Mouse (Mus musculus) gastrocnemius, postnatal 36 days (tissue): Measurements from ENCODE around the gene Asz1. TPM values are rescaled to one million over a fixed set of nuclear protein-coding genes. Genes with fewer than 3 reads are reported as not detected.

Experiments used
- DNase-seq, 2 experiments: peaks; one replicate each; pipeline ENCODE4 v3.0.0; 2022
- intact Hi-C: fragments of 180-260 bp; cut with DNase I; formaldehyde crosslinking; loops from one replicate; pipeline ENCODE4 v1.15.1; 2025
- total RNA-seq, 2 experiments: library from RNA; stranded (reverse); gene quantifications; 2 replicates each; pipeline ENCODE4 v1.2.3; 2021

Asz1 gene
- total RNA-seq, 2 experiments from 2014 or later, result not detected

- intact Hi-C loops, result no loop called here
- DNase-seq, result no peak
Observed at GRCm38 (mm10) chr6:18013346-18013745, 95.5 kb downstream of the Asz1 start.

GRCm38 (mm10) chr6:18007356-18007755 is 101.5 kb downstream of the Asz1 start:
- intact Hi-C loops, result no loop called here
- no peak for DNase-seq

- intact Hi-C loops, result no loop called here
Observed at GRCm38 (mm10) chr6:18002065-18002464, 106.8 kb downstream of the Asz1 start.

More at GRCm38 (mm10) chr6:18002065-18002464, 106.8 kb downstream of the Asz1 start:
- no peak for DNase-seq

Other genes with a start within 250 kb of the Asz1 start
- under 1 TPM; 0.10 to 0.22 TPM for gene Wnt2, start 78.5 kb downstream of the Asz1 start, total RNA-seq
- not detected for gene Cftr, start 61.6 kb upstream of the Asz1 start, total RNA-seq